Mouse (Mus musculus): Measurements from ENCODE around the gene Brd9. TPM values are rescaled to one million over a fixed set of nuclear protein-coding genes. Genes with fewer than 3 reads are reported as not detected.

Gene Brd9
- polyA plus RNA-seq, 1 experiment = 40.7 TPM

GRCm38 (mm10) chr13:73939101-73939500, 1.5 kb downstream of the Brd9 start:
- Histone ChIP-seq H3K4me1 (ENCODE audit: control insufficient read depth, insufficient read depth, low read length) (peaks cover 5% of the 10 kb centered on the region), H3K27ac (ENCODE audit: insufficient read depth, low read depth, low read length) (no peak overlapping the region), H3K4me3 (ENCODE audit: insufficient read depth, low read length) (no peak overlapping the region)
- TF ChIP-seq POLR2A (IDR thresholded peaks at IDR 0.05; ENCODE audit: borderline replicate concordance, low read depth, low read length) (no peak), CTCF (IDR thresholded peaks at IDR 0.05; ENCODE audit: low read depth, low read length) (no peak)

- Histone ChIP-seq H3K4me3 (ENCODE audit: insufficient read depth, low read length) (no peak overlapping the region), H3K27ac (ENCODE audit: insufficient read depth, low read depth, low read length) (no peak overlapping the region), H3K4me1 (ENCODE audit: control insufficient read depth, insufficient read depth, low read length) (no peaks in the 10 kb centered on the region)
- TF ChIP-seq POLR2A (IDR thresholded peaks at IDR 0.05; ENCODE audit: borderline replicate concordance, low read depth, low read length) (no peak), CTCF (IDR thresholded peaks at IDR 0.05; ENCODE audit: low read depth, low read length) (no peak)
Observed at GRCm38 (mm10) chr13:73944606-73945005, 7.0 kb downstream of the Brd9 start.

GRCm38 (mm10) chr13:73953551-73954130, 16.0 kb downstream of the Brd9 start:
- no peak overlapping the region for H3K4me3 ChIP-seq (ENCODE audit: insufficient read depth, low read length)
- TF ChIP-seq CTCF (IDR thresholded peaks at IDR 0.05; ENCODE audit: low read depth, low read length) (no peak), POLR2A (IDR thresholded peaks at IDR 0.05; ENCODE audit: borderline replicate concordance, low read depth, low read length) (no peak)
- H3K4me1 ChIP-seq (ENCODE audit: control insufficient read depth, insufficient read depth, low read length) = no peaks in the 10 kb centered on the region
- no peak overlapping the region for H3K27ac ChIP-seq (ENCODE audit: insufficient read depth, low read depth, low read length)

GRCm38 (mm10) chr13:73954666-73955065, 17.1 kb downstream of the Brd9 start:
- TF ChIP-seq POLR2A (IDR thresholded peaks at IDR 0.05; ENCODE audit: borderline replicate concordance, low read depth, low read length) = no peak
- TF ChIP-seq CTCF (IDR thresholded peaks at IDR 0.05; ENCODE audit: low read depth, low read length) = no peak
- Histone ChIP-seq H3K27ac (ENCODE audit: insufficient read depth, low read depth, low read length) (no peak overlapping the region), H3K4me1 (ENCODE audit: control insufficient read depth, insufficient read depth, low read length) (no peaks in the 10 kb centered on the region), H3K4me3 (ENCODE audit: insufficient read depth, low read length) (no peak overlapping the region)

GRCm38 (mm10) chr13:73955531-73955930, 17.9 kb downstream of the Brd9 start:
- no peak overlapping the region for H3K27ac ChIP-seq (ENCODE audit: insufficient read depth, low read depth, low read length)
- no peaks in the 10 kb centered on the region for H3K4me1 ChIP-seq (ENCODE audit: control insufficient read depth, insufficient read depth, low read length)
- TF ChIP-seq POLR2A (IDR thresholded peaks at IDR 0.05; ENCODE audit: borderline replicate concordance, low read depth, low read length) (no peak), CTCF (IDR thresholded peaks at IDR 0.05; ENCODE audit: low read depth, low read length) (no peak)
- H3K4me3 ChIP-seq (ENCODE audit: insufficient read depth, low read length) = no peak overlapping the region

- H3K4me1 ChIP-seq (ENCODE audit: control insufficient read depth, insufficient read depth, low read length) = no peaks in the 10 kb centered on the region
- no peak overlapping the region for H3K4me3 ChIP-seq (ENCODE audit: insufficient read depth, low read length)
- no peak for TF ChIP-seq POLR2A (IDR thresholded peaks at IDR 0.05; ENCODE audit: borderline replicate concordance, low read depth, low read length)
- TF ChIP-seq CTCF (IDR thresholded peaks at IDR 0.05; ENCODE audit: low read depth, low read length) = no peak
- H3K27ac ChIP-seq (ENCODE audit: insufficient read depth, low read depth, low read length) = no peak overlapping the region
Observed at GRCm38 (mm10) chr13:73960117-73960652, 22.6 kb downstream of the Brd9 start.

GRCm38 (mm10) chr13:73961177-73961576, 23.6 kb downstream of the Brd9 start:
- no peak overlapping the region for H3K27ac ChIP-seq (ENCODE audit: insufficient read depth, low read depth, low read length)
- TF ChIP-seq POLR2A (IDR thresholded peaks at IDR 0.05; ENCODE audit: borderline replicate concordance, low read depth, low read length) = no peak
- no peak for TF ChIP-seq CTCF (IDR thresholded peaks at IDR 0.05; ENCODE audit: low read depth, low read length)
- no peak overlapping the region for H3K4me3 ChIP-seq (ENCODE audit: insufficient read depth, low read length)
- H3K4me1 ChIP-seq (ENCODE audit: control insufficient read depth, insufficient read depth, low read length) = no peaks in the 10 kb centered on the region

GRCm38 (mm10) chr13:73963551-73963950, 25.9 kb downstream of the Brd9 start, which contains the start of gene Zdhhc11:
Gene Zdhhc11, plus strand, starts transcription at chr13:73963851.
- Histone ChIP-seq H3K27ac (ENCODE audit: insufficient read depth, low read depth, low read length) (no peak within 1 kb of the TSS), H3K4me3 (ENCODE audit: insufficient read depth, low read length) (no peak within 1 kb of the TSS), H3K4me1 (ENCODE audit: control insufficient read depth, insufficient read depth, low read length) (no peaks in the 10 kb centered on the region)
- no peak for TF ChIP-seq POLR2A (IDR thresholded peaks at IDR 0.05; ENCODE audit: borderline replicate concordance, low read depth, low read length)
- TF ChIP-seq CTCF (IDR thresholded peaks at IDR 0.05; ENCODE audit: low read depth, low read length) = no peak

GRCm38 (mm10) chr13:73970545-73971448, 33.2 kb downstream of the Brd9 start:
- Histone ChIP-seq H3K4me1 (ENCODE audit: control insufficient read depth, insufficient read depth, low read length) (no peaks in the 10 kb centered on the region), H3K4me3 (ENCODE audit: insufficient read depth, low read length) (no peak overlapping the region), H3K27ac (ENCODE audit: insufficient read depth, low read depth, low read length) (no peak overlapping the region)
- TF ChIP-seq CTCF (IDR thresholded peaks at IDR 0.05; ENCODE audit: low read depth, low read length) = peak; percentile 96
- TF ChIP-seq POLR2A (IDR thresholded peaks at IDR 0.05; ENCODE audit: borderline replicate concordance, low read depth, low read length) = no peak

- TF ChIP-seq CTCF (IDR thresholded peaks at IDR 0.05; ENCODE audit: low read depth, low read length) (no peak), POLR2A (IDR thresholded peaks at IDR 0.05; ENCODE audit: borderline replicate concordance, low read depth, low read length) (no peak)
- H3K4me3 ChIP-seq (ENCODE audit: insufficient read depth, low read length) = no peak overlapping the region
Observed at GRCm38 (mm10) chr13:73974523-73974922, 36.9 kb downstream of the Brd9 start.

More at GRCm38 (mm10) chr13:73974523-73974922, 36.9 kb downstream of the Brd9 start:
- Histone ChIP-seq H3K4me1 (ENCODE audit: control insufficient read depth, insufficient read depth, low read length) (no peaks in the 10 kb centered on the region), H3K27ac (ENCODE audit: insufficient read depth, low read depth, low read length) (no peak overlapping the region)

Measured in bone marrow macrophage, adult 2 months (primary cell).